Mouse (Mus musculus): ENCODE data around the gene Ctps. TPM values are rescaled to one million over a fixed set of nuclear protein-coding genes. Genes with fewer than 3 reads are reported as not detected.

The Ctps gene
- total RNA-seq, 2 experiments from 2014 or later = 11.3 to 15.1 TPM

GRCm38 (mm10) chr4:120571691-120572090 lies 1.6 kb upstream of the Ctps start:
- DNase-seq (ENCODE audit: low spot score) = no peak

DNA sequence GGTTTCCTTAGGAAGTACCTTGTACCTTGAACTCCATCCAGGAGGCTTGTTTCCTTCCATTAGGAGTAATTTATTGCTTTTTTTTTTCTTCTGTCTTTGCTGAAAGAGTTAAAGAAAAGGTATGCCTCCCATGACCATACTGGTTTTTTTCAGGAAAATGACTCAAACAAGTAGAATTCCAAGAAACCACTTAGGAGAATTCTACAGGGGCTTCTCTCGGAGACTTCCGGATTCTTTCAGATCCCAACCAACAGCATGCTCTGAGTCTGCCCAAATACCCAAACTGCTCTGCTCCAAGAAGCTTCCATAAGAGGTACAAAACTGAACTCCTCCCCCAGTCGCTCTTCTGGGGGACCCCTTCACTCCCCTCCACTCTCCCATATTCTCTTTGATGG lies 991 bp upstream of the Ctps start:
- no peak for DNase-seq (ENCODE audit: low spot score)

- peak; percentile 16 for DNase-seq (ENCODE audit: low spot score)
Observed at GRCm38 (mm10) chr4:120570438-120571069, 478 bp upstream of the Ctps start.

- DNase-seq (ENCODE audit: low spot score) = no peak
Observed at GRCm38 (mm10) chr4:120569025-120569424, 1.1 kb downstream of the Ctps start.

- DNase-seq (ENCODE audit: low spot score) = no peak
Observed at GRCm38 (mm10) chr4:120568005-120568404, 2.1 kb downstream of the Ctps start.

DNA sequence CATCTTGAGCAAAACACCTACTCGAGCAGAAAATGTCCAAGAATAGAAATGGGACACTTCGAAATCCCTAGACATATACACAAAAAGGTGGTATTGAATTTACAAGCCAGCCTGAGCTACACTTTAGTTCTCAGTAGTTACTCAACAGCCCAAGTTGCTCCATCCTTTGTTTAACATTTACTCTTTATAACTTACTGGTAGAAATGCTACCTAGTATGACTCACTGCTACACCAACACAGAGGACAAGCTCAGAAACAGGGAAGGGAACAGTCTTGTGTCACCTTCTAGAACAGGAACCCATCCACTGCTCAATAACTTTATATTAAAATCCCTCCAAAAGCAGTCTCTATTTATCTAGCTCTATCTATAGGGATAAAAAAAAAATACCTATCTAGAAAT lies 4.3 kb downstream of the Ctps start:
- no peak for DNase-seq (ENCODE audit: low spot score)

- DNase-seq (ENCODE audit: low spot score) = no peak
Observed at GRCm38 (mm10) chr4:120556592-120556991, 13.5 kb downstream of the Ctps start.

DNA sequence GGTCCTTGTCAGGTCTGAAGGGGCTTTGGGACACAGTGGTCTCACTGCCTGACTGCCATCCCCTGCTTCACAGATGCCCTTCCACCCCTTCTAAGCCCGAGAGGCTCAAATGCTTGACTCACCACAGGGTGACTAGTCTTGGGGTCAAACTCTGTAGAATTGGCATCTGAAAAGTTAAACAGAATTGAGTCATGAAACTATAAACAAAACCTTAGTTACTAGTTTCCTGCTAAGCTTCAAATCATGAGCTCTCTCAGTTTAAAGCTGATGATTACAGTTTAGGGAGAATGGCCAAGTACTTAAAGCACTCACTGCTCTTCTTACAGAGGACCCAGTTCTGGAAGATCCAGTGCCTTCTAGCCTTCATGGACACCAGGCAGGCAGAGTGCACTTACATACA lies 25.2 kb downstream of the Ctps start:
- DNase-seq (ENCODE audit: low spot score) = no peak

DNA sequence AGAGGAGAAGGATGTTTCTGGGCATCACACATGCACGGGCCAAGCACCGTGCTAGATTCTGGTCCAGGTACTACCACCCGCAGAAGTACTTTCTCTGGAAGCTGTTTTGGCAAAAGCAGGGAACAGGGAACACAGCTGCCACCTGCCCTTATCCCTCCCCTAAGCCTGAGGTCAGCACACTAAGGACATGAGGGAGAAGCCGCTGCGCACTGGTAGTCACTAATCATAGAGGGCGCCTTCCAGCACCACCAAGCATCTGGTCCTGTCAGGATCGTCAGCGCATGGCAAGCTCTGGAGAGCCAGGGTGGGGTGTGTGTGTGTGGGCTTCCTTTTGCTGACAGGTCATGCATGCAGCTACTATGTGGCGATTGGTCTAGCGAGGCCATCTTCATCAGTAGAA lies 31.4 kb downstream of the Ctps start:
- DNase-seq (ENCODE audit: low spot score) = no peak

DNA sequence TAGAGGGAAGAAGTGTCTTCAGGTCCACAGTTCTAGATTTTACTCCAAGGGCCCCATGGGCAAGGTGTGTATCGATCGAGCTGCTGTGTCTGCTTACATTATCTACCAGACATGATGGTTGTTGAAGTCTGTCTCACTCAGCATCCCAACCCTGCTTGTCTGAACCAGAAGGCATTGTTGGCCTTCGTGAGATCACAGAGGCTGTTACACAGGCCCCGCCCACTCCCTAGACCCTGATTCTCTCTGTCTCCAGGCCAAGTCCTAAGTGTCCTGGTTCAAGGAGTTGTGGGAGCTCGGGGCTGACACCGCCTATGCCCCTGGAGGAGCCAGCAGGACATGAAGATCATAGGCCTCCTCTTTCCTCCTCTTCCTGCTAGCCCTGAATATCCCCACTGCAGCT lies 38.1 kb downstream of the Ctps start, which contains the start of gene Slfnl1:
Slfnl1 (plus strand) TSS at position 246 of the 400 bp plus-strand sequence.
- no peak for DNase-seq (ENCODE audit: low spot score)

DNA sequence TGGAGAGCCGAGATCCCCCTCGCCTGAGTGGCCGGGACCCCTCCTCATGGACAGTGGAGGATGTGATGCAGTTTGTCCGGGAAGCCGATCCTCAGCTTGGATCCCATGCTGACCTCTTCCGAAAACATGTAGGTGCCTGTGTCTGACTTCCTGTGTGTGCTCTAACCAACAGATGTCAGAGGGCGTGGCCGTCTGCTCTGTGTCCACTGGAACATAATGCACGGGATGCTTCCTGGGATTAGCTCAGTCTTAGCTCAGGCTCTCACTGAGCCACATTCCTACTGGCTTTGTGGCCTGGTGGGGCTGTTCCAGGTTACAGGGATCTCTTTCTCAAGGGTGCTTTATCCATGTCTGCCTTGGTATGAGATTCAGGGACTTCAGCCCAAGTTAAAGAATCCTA lies 41.9 kb downstream of the Ctps start:
- no peak for DNase-seq (ENCODE audit: low spot score)

DNA sequence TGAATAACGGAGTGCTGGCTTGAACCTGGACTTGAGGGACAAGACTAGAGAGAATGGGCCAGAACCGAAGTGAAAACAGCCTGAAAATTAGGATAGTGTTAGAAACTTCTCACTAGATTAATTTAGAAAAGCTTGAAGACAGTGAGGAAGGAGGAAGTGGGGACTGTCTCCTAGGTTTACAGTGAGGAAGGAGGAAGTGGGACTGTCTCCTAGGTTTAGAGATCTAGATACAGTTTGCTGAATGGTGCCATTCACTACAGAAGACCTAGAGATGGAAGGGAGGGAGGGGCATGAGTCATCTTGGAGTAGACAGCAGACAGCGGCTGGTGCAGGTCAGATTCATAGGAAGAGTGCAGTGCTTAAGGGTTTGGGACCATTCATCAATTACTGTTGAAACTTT lies 47.0 kb downstream of the Ctps start:
- no peak for DNase-seq (ENCODE audit: low spot score)

- DNase-seq (ENCODE audit: low spot score) = no peak
Observed at GRCm38 (mm10) chr4:120522351-120522750, 47.7 kb downstream of the Ctps start.

DNA sequence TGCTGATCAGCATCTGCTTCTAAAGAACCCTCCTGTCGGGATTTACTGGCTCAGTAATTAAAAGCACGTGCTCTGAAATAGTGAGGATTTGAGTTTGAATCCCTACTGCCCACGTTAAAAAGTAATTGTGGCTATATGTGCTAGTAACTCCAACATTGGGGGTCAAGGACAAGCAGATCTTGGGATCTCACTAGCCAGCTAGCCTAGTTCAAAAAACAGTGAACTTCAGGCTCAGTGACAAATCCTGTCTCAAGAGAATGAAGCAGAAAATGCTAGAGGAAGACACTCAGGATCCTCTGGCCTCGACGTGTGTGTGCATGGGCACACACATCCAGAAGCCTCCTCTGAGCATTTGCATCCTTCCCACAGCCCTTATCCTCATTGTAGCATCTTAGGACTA lies 48.3 kb downstream of the Ctps start:
- no peak for DNase-seq (ENCODE audit: low spot score)

DNA sequence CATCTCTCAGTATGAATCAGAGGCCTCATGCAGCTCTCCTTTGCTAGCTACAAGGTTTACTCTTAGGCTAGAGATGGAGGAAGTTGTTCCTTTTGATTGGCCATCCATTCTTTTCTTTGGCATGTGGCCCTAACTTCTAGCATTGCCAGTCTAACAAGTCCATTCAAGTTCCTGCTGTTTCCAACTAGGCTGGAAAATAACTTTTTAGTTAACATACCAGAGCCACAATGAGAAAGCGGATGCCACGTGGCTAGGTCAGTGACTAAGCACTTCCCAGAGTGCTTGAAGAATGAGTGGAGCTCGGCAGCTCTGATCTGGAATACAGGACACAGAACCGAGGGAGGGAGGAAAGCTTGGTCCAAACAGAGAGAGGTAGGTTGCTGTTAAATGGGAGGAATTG lies 52.7 kb downstream of the Ctps start:
- DNase-seq (ENCODE audit: low spot score) = no peak

GRCm38 (mm10) chr4:120516907-120517306 lies 53.2 kb downstream of the Ctps start:
- DNase-seq (ENCODE audit: low spot score) = no peak

- DNase-seq (ENCODE audit: low spot score) = no peak
Observed at GRCm38 (mm10) chr4:120516491-120516890, 53.6 kb downstream of the Ctps start.

- no peak for DNase-seq (ENCODE audit: low spot score)
Observed at GRCm38 (mm10) chr4:120514366-120514765, 55.7 kb downstream of the Ctps start.

DNA sequence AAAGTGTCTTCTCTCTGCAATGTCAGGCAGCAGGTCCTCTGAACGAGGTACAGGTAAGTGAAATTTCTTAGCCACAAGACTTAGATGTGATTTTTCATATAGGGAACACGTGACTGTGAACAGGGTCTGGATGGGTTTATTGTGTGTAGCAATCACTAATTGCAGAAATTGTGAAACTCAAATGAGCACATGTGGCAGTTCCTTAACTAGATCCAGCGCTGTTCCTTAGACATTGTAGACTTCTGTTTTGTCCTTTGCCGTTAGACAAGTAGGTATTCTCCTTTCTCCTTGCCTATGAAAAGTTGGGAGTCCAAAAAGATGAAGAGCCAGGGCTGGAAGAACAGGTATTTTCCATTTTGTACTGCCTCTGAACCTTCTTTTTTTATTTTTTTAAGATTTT lies 58.9 kb downstream of the Ctps start:
- DNase-seq (ENCODE audit: low spot score) = no peak

DNA sequence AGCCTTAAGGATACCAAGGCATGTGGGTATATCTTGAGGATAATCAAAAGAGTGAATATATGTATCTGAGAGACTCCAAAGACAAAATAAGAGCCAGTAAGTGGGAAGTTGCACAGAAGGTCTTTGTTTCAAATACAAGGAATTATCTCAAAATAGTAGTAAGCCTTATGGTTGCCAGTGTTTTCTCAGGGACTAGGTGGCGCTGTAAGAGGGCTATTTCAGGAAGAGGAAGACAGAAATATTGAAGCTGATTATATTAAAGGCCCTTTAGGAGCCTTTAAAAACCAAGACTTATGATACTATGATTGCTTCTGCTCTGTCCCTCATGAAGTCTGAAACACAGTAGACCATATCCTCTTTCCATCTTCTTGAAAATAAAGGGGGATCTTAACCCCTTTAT lies 63.1 kb downstream of the Ctps start:
- DNase-seq (ENCODE audit: low spot score) = no peak

Data from gastrocnemius, adult 18-20 months (tissue).